Comparison of ENCODE assay signal across 8 mouse cellular contexts in the genomic region with DNA sequence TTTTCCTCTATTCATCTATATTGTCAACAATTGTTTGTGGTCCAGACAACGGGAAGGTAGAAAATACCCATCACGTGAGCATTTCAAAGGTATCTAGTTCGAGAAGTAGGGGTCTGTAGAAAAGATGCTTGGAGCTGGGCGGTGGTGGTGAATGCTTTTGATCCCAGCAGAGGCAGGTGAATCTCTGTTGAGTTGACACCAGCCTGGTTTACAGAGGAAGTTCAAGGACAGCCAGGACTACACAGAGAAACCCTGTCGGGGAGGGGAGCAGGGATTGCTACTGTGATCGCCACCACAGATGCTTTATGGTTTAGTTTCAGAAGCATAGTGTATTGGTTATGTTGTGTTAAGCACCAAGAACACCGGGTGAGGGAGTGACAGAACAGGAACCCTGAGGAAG. TPM values are rescaled to one million over a fixed set of nuclear protein-coding genes. Genes with fewer than 3 reads are reported as not detected.
DNase-seq lines count a peak whose midpoint lies in the region; ATAC-seq and TF ChIP-seq lines count a peak whose summit lies in the region.

No protein-coding gene starts in this region.

- TF ChIP-seq CTCF in kidney, adult 2 months (conservative IDR thresholded peaks at IDR 0.05; ENCODE audit: insufficient read depth, insufficient read length, low read depth, low read length), result no peak
- TF ChIP-seq CTCF in MEL (IDR thresholded peaks at IDR 0.05 in 2 of 3, conservative IDR thresholded peaks at IDR 0.05 in 1 of 3; ENCODE audit: control insufficient read depth in 1 of 3, insufficient read depth in 1 of 3, low read depth in 2 of 3, low read length in 3 of 3, poor library complexity in 1 of 3, severe bottlenecking in 1 of 3), result no peak

- peaks cover 5% of the 10 kb centered on the region; the same call in 1 of the 2 replicates for H3K4me1 ChIP-seq in kidney, adult 2 months (ENCODE audit: control insufficient read depth, insufficient read depth, low read length)
- H3K4me1 ChIP-seq in MEL (ENCODE audit: control insufficient read depth in 1 of 2, insufficient read depth in 2 of 2, low read length in 2 of 2), result peaks cover 0 to 10% of the 10 kb centered on the region in 2 experiments; a peak in 2 of 4 replicates
- H3K4me1 ChIP-seq in hindbrain, embryonic 12.5 days, result peaks cover 24% of the 10 kb centered on the region
- peaks cover 29% of the 10 kb centered on the region for H3K4me1 ChIP-seq in midbrain, embryonic 13.5 days (replicated peaks)

- TF ChIP-seq POLR2A in kidney, adult 2 months (IDR thresholded peaks at IDR 0.05; ENCODE audit: low read depth, low read length), result no peak
- no peak for TF ChIP-seq POLR2A in MEL (IDR thresholded peaks at IDR 0.05; ENCODE audit: control insufficient read depth in 1 of 2, insufficient read depth in 1 of 2, low read depth in 1 of 2, low read length in 2 of 2, poor library complexity in 1 of 2)

- H3K27me3 ChIP-seq in kidney, adult 2 months (replicated peaks; ENCODE audit: control insufficient read depth, insufficient read depth, low read length), result no peaks in the 10 kb centered on the region
- H3K27me3 ChIP-seq in MEL (ENCODE audit: control insufficient read depth in 1 of 2, insufficient read depth in 2 of 2, low read length in 2 of 2), result no peaks in the 10 kb centered on the region
- no peaks in the 10 kb centered on the region for H3K27me3 ChIP-seq in hindbrain, embryonic 12.5 days
- no peaks in the 10 kb centered on the region for H3K27me3 ChIP-seq in midbrain, embryonic 13.5 days

- no peak overlapping the region for H3K27ac ChIP-seq in kidney, adult 2 months (ENCODE audit: insufficient read depth, low read depth, low read length)
- H3K27ac ChIP-seq in MEL (ENCODE audit: control insufficient read depth, low read depth, low read length), result no peak overlapping the region; the same call in 1 of the 2 replicates
- H3K27ac ChIP-seq in hindbrain, embryonic 12.5 days, result peak overlapping the region; percentile 79; the same call in 1 of the 2 replicates
- H3K27ac ChIP-seq in midbrain, embryonic 13.5 days, result peak overlapping the region; percentile 80

- peaks cover 16% of the 10 kb centered on the region for H3K79me2 ChIP-seq in MEL (ENCODE audit: control insufficient read depth, insufficient read depth, low read length, poor library complexity)

- TF ChIP-seq RAD21 in MEL (IDR thresholded peaks at IDR 0.05; ENCODE audit: low read depth, low read length), result no peak

- peak overlapping the region; percentile 86 for H3K4me3 ChIP-seq in kidney, adult 2 months (ENCODE audit: insufficient read depth, low read depth, low read length)
- peak overlapping the region; percentile 86 to 90 for H3K4me3 ChIP-seq in MEL (ENCODE audit: control insufficient read depth in 1 of 2, insufficient read depth in 1 of 2, low read depth in 2 of 2, low read length in 2 of 2)
- peak overlapping the region; percentile 84 for H3K4me3 ChIP-seq in hindbrain, embryonic 12.5 days
- peak overlapping the region; percentile 89 for H3K4me3 ChIP-seq in midbrain, embryonic 13.5 days (replicated peaks)

- 8% methylated on average over 7 of the region's 7 CpGs for WGBS in kidney, adult 2 months
- WGBS in hindbrain, embryonic 12.5 days, result 30% methylated on average over 7 of the region's 7 CpGs
- WGBS in midbrain, embryonic 13.5 days, result 20% methylated on average over 7 of the region's 7 CpGs

- DNase-seq in kidney, adult 2 months, result no peak
- DNase-seq in kidney, adult 9 months, result no peak
- DNase-seq in MEL (ENCODE audit: low read depth, low spot score), result peak; percentile 42
- DNase-seq in right cerebral cortex, postnatal 14 days, result no peak
- DNase-seq in left cerebral cortex, adult 18-20 months (ENCODE audit: low spot score in 2 of 2), result no peak
- DNase-seq in adrenal gland, postnatal 10 days, result no peak

- peak overlapping the region; percentile 97 for H3K4me2 ChIP-seq in hindbrain, embryonic 12.5 days (replicated peaks)
- H3K4me2 ChIP-seq in midbrain, embryonic 13.5 days (replicated peaks), result peak overlapping the region; percentile 96

- H3K9ac ChIP-seq in MEL (ENCODE audit: control insufficient read depth, low read depth, low read length, poor library complexity, severe bottlenecking), result peak overlapping the region; percentile 80
- H3K9ac ChIP-seq in hindbrain, embryonic 12.5 days, result peak overlapping the region; percentile 93
- peak overlapping the region; percentile 88 for H3K9ac ChIP-seq in midbrain, embryonic 13.5 days (replicated peaks)

- no peak for ATAC-seq in hindbrain, embryonic 12.5 days (ENCODE audit: low FRiP score)
- ATAC-seq in midbrain, embryonic 13.5 days, result no peak

- H3K36me3 ChIP-seq in kidney, adult 2 months (ENCODE audit: control insufficient read depth, insufficient read depth, low read length), result 0 out of 2 replicates have a peak, but pooled peaks cover 1% of the 10 kb centered on the region
- peaks cover 0 to 11% of the 10 kb centered on the region in 2 experiments; a peak in 2 of 4 replicates for H3K36me3 ChIP-seq in MEL (ENCODE audit: control insufficient read depth in 1 of 2, insufficient read depth in 2 of 2, low read length in 2 of 2)
- H3K36me3 ChIP-seq in hindbrain, embryonic 12.5 days, result peaks cover 25% of the 10 kb centered on the region
- H3K36me3 ChIP-seq in midbrain, embryonic 13.5 days, result peaks cover 19% of the 10 kb centered on the region

- H3K9me3 ChIP-seq in MEL (replicated peaks; ENCODE audit: insufficient read depth, low read length), result no peaks in the 10 kb centered on the region
- no peaks in the 10 kb centered on the region for H3K9me3 ChIP-seq in hindbrain, embryonic 12.5 days (replicated peaks)
- H3K9me3 ChIP-seq in midbrain, embryonic 13.5 days, result no peaks in the 10 kb centered on the region

- TF ChIP-seq EP300 in MEL (IDR thresholded peaks at IDR 0.05; ENCODE audit: low read depth in 1 of 2, low read length in 2 of 2), result no peak

TF ChIP-seq in MEL, 35 proteins besides CTCF, POLR2A, EP300 and RAD21:
- TF ChIP-seq MYC (IDR thresholded peaks at IDR 0.05; ENCODE audit: low read depth, low read length), result no peak
- TF ChIP-seq USF1 (IDR thresholded peaks at IDR 0.05; ENCODE audit: low read depth, low read length), result peak; percentile 46; the same call in 1 of the 2 replicates

RNA-seq across cellular contexts. Expression of a gene that starts 1.0 kb away (rescaled TPM):
- 53.6 and 65.6 TPM in 2 replicates for polyA plus RNA-seq in kidney, adult 2 months (2012; rRNA removed)
- 22.9 and 23.3 TPM in 2 replicates for total RNA-seq in MEL (2012; rRNA removed)
- 10 to 100 TPM in 1 of 2 experiments, not detected in 1; 70.8 TPM for polyA plus RNA-seq in MEL (2012; ENCODE audit: insufficient read depth in 1 of 2, insufficient read length in 2 of 2, low read depth in 1 of 2, low replicate concordance in 2 of 2, missing spikeins in 1 of 2)
- polyA plus RNA-seq in hindbrain, embryonic 12.5 days (2016; fragmentation: Nextera tagmentation; extraction: Ambion mirVana), result 49.1 and 50.8 TPM in 2 replicates
- 59.4 and 63.2 TPM in 2 replicates for polyA plus RNA-seq in midbrain, embryonic 13.5 days (2015; fragmentation: Nextera tagmentation; extraction: Ambion mirVana)
- total RNA-seq in left cerebral cortex, adult 18-20 months (2021), result 10 to 100 TPM; 70.6 to 81.2 TPM
- 10 to 100 TPM; 33.0 to 37.9 TPM for total RNA-seq in adrenal gland, postnatal 10 days (2021)

RNA-seq across cellular contexts. Expression of a gene that starts 12.9 kb away (rescaled TPM):
- not detected in 2 replicates for polyA plus RNA-seq in kidney, adult 2 months (2012; rRNA removed)
- total RNA-seq in MEL (2012; rRNA removed), result not detected in 2 replicates
- polyA plus RNA-seq in MEL (2012; ENCODE audit: insufficient read depth in 1 of 2, insufficient read length in 2 of 2, low read depth in 1 of 2, low replicate concordance in 2 of 2, missing spikeins in 1 of 2), result not detected
- 5.4 and 6.3 TPM in 2 replicates for polyA plus RNA-seq in hindbrain, embryonic 12.5 days (2016; fragmentation: Nextera tagmentation; extraction: Ambion mirVana)
- 6.3 and 8.3 TPM in 2 replicates for polyA plus RNA-seq in midbrain, embryonic 13.5 days (2015; fragmentation: Nextera tagmentation; extraction: Ambion mirVana)
- 1 to 10 TPM in 1 of 2 experiments, not detected in 1; 1.0 TPM for total RNA-seq in left cerebral cortex, adult 18-20 months (2021)
- total RNA-seq in adrenal gland, postnatal 10 days (2021), result not detected

RNA-seq across cellular contexts. Expression of a gene that starts 14.3 kb away (rescaled TPM):
- polyA plus RNA-seq in kidney, adult 2 months (2012; rRNA removed), result 17.1 and 18.6 TPM in 2 replicates
- total RNA-seq in MEL (2012; rRNA removed), result 3.6 and 6.9 TPM in 2 replicates
- 1 to 10 TPM in 1 of 2 experiments, not detected in 1; 4.2 TPM for polyA plus RNA-seq in MEL (2012; ENCODE audit: insufficient read depth in 1 of 2, insufficient read length in 2 of 2, low read depth in 1 of 2, low replicate concordance in 2 of 2, missing spikeins in 1 of 2)
- polyA plus RNA-seq in hindbrain, embryonic 12.5 days (2016; fragmentation: Nextera tagmentation; extraction: Ambion mirVana), result 13.0 and 17.0 TPM in 2 replicates
- polyA plus RNA-seq in midbrain, embryonic 13.5 days (2015; fragmentation: Nextera tagmentation; extraction: Ambion mirVana), result 13.0 and 14.5 TPM in 2 replicates
- 1 to 10 TPM; 7.5 to 8.9 TPM for total RNA-seq in left cerebral cortex, adult 18-20 months (2021)
- total RNA-seq in adrenal gland, postnatal 10 days (2021), result 1 to 10 TPM; 8.0 to 9.2 TPM

RNA-seq across cellular contexts. Expression of a gene that starts 14.5 kb away (rescaled TPM):
- 24.7 and 25.7 TPM in 2 replicates for polyA plus RNA-seq in kidney, adult 2 months (2012; rRNA removed)
- 43.8 and 49.5 TPM in 2 replicates for total RNA-seq in MEL (2012; rRNA removed)
- polyA plus RNA-seq in MEL (2012; ENCODE audit: insufficient read depth in 1 of 2, insufficient read length in 2 of 2, low read depth in 1 of 2, low replicate concordance in 2 of 2, missing spikeins in 1 of 2), result 10 to 100 TPM in 1 of 2 experiments, not detected in 1; 75.1 TPM
- polyA plus RNA-seq in hindbrain, embryonic 12.5 days (2016; fragmentation: Nextera tagmentation; extraction: Ambion mirVana), result 67.3 and 75.4 TPM in 2 replicates
- polyA plus RNA-seq in midbrain, embryonic 13.5 days (2015; fragmentation: Nextera tagmentation; extraction: Ambion mirVana), result 53.3 and 54.4 TPM in 2 replicates
- total RNA-seq in left cerebral cortex, adult 18-20 months (2021), result 10 to 100 TPM; 63.6 to 73.4 TPM
- total RNA-seq in adrenal gland, postnatal 10 days (2021), result 10 to 100 TPM; 51.5 to 59.7 TPM

RNA-seq across cellular contexts. Expression of a gene that starts 41.5 kb away (rescaled TPM):
- polyA plus RNA-seq in kidney, adult 2 months (2012; rRNA removed), result 12.3 and 16.9 TPM in 2 replicates
- 9.4 and 12.6 TPM in 2 replicates for total RNA-seq in MEL (2012; rRNA removed)
- polyA plus RNA-seq in MEL (2012; ENCODE audit: insufficient read depth in 1 of 2, insufficient read length in 2 of 2, low read depth in 1 of 2, low replicate concordance in 2 of 2, missing spikeins in 1 of 2), result 10 to 100 TPM in 1 of 2 experiments, not detected in 1; 10.8 TPM
- polyA plus RNA-seq in hindbrain, embryonic 12.5 days (2016; fragmentation: Nextera tagmentation; extraction: Ambion mirVana), result 35.8 and 37.2 TPM in 2 replicates
- polyA plus RNA-seq in midbrain, embryonic 13.5 days (2015; fragmentation: Nextera tagmentation; extraction: Ambion mirVana), result 30.8 and 32.5 TPM in 2 replicates
- total RNA-seq in left cerebral cortex, adult 18-20 months (2021), result 10 to 100 TPM; 23.1 to 24.0 TPM
- total RNA-seq in adrenal gland, postnatal 10 days (2021), result 10 to 100 TPM; 18.2 to 30.4 TPM

Comparison
In these comparisons a context has a peak if more than half of its experiments do, and no peak if none do; other contexts are left out.
1. H3K27ac ChIP-seq: peak in hindbrain, embryonic 12.5 days (single experiment) and midbrain, embryonic 13.5 days (single experiment); none in kidney, adult 2 months (single experiment) and MEL (single experiment).
2. Peak in every context shown above with its lines, with median percentiles within 50 percentile points of each other: H3K4me3 ChIP-seq and H3K9ac ChIP-seq.